Comparison of ENCODE assay signal across 10 mouse cellular contexts in the genomic region with DNA sequence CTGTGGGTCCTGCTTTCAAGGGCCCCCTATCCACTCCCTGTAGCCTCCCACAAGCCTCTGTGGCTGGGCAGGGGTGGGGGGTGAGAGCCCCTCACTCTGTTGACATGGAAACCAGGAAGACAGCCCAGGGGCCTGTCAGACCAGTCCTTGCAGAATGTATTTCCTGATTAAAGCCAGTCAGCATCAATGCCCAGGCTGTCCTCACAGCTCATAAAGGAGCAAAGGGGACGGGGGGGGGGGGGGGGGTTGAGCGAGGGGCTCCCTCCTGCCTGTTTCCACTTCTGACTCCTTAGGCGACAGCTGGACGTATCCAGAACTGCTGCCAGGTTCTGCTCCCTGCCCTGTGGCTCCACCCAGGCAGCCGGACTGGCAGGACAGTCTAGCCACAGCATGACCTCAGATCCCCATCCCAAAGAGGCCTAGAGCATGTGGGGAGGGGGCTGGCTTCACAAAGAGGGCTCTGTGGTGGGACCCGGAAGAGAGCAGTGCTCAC. TPM values are rescaled to one million over a fixed set of nuclear protein-coding genes. Genes with fewer than 3 reads are reported as not detected.
DNase-seq lines count a peak whose midpoint lies in the region; ATAC-seq and TF ChIP-seq lines count a peak whose summit lies in the region.
"Had no signal": no experiment of that assay in that cellular context is flagged by ENCODE, and none has a peak within 500 bp of the region (broad histone marks: within the 10 kb centered on the region; RNA-seq: fewer than 3 reads in every experiment).

No protein-coding gene starts in this region.

- H3K27ac ChIP-seq in liver, embryonic 11.5 days (ENCODE audit: low read depth, low read length), result peak overlapping the region; percentile 36; the same call in 1 of the 2 replicates
- no peak overlapping the region for H3K27ac ChIP-seq in liver, embryonic 12.5 days
- peak overlapping the region; percentile 24; the same call in 1 of the 2 replicates for H3K27ac ChIP-seq in forebrain, embryonic 14.5 days (ENCODE audit: low read depth, low read length)
- peak overlapping the region; percentile 91 for H3K27ac ChIP-seq in limb, embryonic 10.5 days
- peak overlapping the region; percentile 51 for H3K27ac ChIP-seq in neural tube, embryonic 15.5 days (replicated peaks)
- no peak overlapping the region for H3K27ac ChIP-seq in kidney, adult 2 months (ENCODE audit: insufficient read depth, low read depth, low read length)

- no peaks in the 10 kb centered on the region for H3K27me3 ChIP-seq in liver, embryonic 11.5 days (replicated peaks; ENCODE audit: control insufficient read depth, insufficient read depth, low read length)
- no peaks in the 10 kb centered on the region for H3K27me3 ChIP-seq in liver, embryonic 12.5 days (replicated peaks)
- no peaks in the 10 kb centered on the region for H3K27me3 ChIP-seq in forebrain, embryonic 14.5 days (replicated peaks; ENCODE audit: control insufficient read depth, insufficient read depth, low read length)
- no peaks in the 10 kb centered on the region for H3K27me3 ChIP-seq in limb, embryonic 10.5 days (ENCODE audit: low read depth, poor library complexity, severe bottlenecking)
- no peaks in the 10 kb centered on the region for H3K27me3 ChIP-seq in neural tube, embryonic 15.5 days (replicated peaks)
- no peaks in the 10 kb centered on the region for H3K27me3 ChIP-seq in kidney, adult 2 months (replicated peaks; ENCODE audit: control insufficient read depth, insufficient read depth, low read length)

- H3K4me2 ChIP-seq in liver, embryonic 11.5 days, result no peak overlapping the region
- H3K4me2 ChIP-seq in liver, embryonic 12.5 days, result no peak overlapping the region
- no peak overlapping the region for H3K4me2 ChIP-seq in forebrain, embryonic 14.5 days (ENCODE audit: low read length)
- peak overlapping the region; percentile 5; the same call in 1 of the 2 replicates for H3K4me2 ChIP-seq in neural tube, embryonic 15.5 days

- no peak for ATAC-seq in liver, embryonic 11.5 days (replicated peaks; ENCODE audit: low FRiP score)
- ATAC-seq in liver, embryonic 12.5 days, result no peak
- ATAC-seq in forebrain, embryonic 14.5 days, result peak; percentile 11; the same call in 1 of the 2 replicates
- ATAC-seq in neural tube, embryonic 15.5 days (ENCODE audit: low FRiP score), result peak; percentile 26

- TF ChIP-seq POLR2A in kidney, adult 2 months (IDR thresholded peaks at IDR 0.05; ENCODE audit: low read depth, low read length), result no peak

- peaks cover 24% of the 10 kb centered on the region for H3K4me1 ChIP-seq in liver, embryonic 11.5 days (replicated peaks; ENCODE audit: control insufficient read depth, insufficient read depth, low read length)
- H3K4me1 ChIP-seq in liver, embryonic 12.5 days, result peaks cover 33% of the 10 kb centered on the region
- H3K4me1 ChIP-seq in forebrain, embryonic 14.5 days (ENCODE audit: control insufficient read depth, insufficient read depth, low read length), result peaks cover 46% of the 10 kb centered on the region
- H3K4me1 ChIP-seq in limb, embryonic 10.5 days, result peaks cover 78% of the 10 kb centered on the region
- peaks cover 74% of the 10 kb centered on the region for H3K4me1 ChIP-seq in neural tube, embryonic 15.5 days
- H3K4me1 ChIP-seq in kidney, adult 2 months (ENCODE audit: control insufficient read depth, insufficient read depth, low read length), result 0 out of 2 replicates have a peak, but pooled peaks cover 3% of the 10 kb centered on the region

- H3K36me3 ChIP-seq in liver, embryonic 11.5 days (ENCODE audit: control insufficient read depth, insufficient read depth, low read length), result no peaks in the 10 kb centered on the region
- H3K36me3 ChIP-seq in liver, embryonic 12.5 days, result no peaks in the 10 kb centered on the region
- H3K36me3 ChIP-seq in forebrain, embryonic 14.5 days (ENCODE audit: control insufficient read depth, insufficient read depth, low read length), result no peaks in the 10 kb centered on the region
- H3K36me3 ChIP-seq in limb, embryonic 10.5 days, result no peaks in the 10 kb centered on the region
- no peaks in the 10 kb centered on the region for H3K36me3 ChIP-seq in neural tube, embryonic 15.5 days
- H3K36me3 ChIP-seq in kidney, adult 2 months (ENCODE audit: control insufficient read depth, insufficient read depth, low read length), result no peaks in the 10 kb centered on the region

- H3K4me3 ChIP-seq in liver, embryonic 11.5 days (ENCODE audit: low read depth, low read length), result no peak overlapping the region
- no peak overlapping the region for H3K4me3 ChIP-seq in liver, embryonic 12.5 days
- H3K4me3 ChIP-seq in forebrain, embryonic 14.5 days (ENCODE audit: low read depth, low read length), result no peak overlapping the region
- H3K4me3 ChIP-seq in limb, embryonic 10.5 days, result peak overlapping the region; percentile 40
- H3K4me3 ChIP-seq in neural tube, embryonic 15.5 days (replicated peaks), result no peak overlapping the region
- H3K4me3 ChIP-seq in kidney, adult 2 months (ENCODE audit: insufficient read depth, low read depth, low read length), result no peak overlapping the region

- intact Hi-C loops in left cerebral cortex, postnatal 10 days (cut with DNase I), result no loop called here

- no peaks in the 10 kb centered on the region for H3K9me3 ChIP-seq in liver, embryonic 11.5 days (ENCODE audit: control insufficient read depth, low read length)
- H3K9me3 ChIP-seq in liver, embryonic 12.5 days (replicated peaks), result no peaks in the 10 kb centered on the region
- H3K9me3 ChIP-seq in forebrain, embryonic 14.5 days (replicated peaks; ENCODE audit: control insufficient read depth, low read length), result no peaks in the 10 kb centered on the region
- no peaks in the 10 kb centered on the region for H3K9me3 ChIP-seq in limb, embryonic 10.5 days (replicated peaks)
- no peaks in the 10 kb centered on the region for H3K9me3 ChIP-seq in neural tube, embryonic 15.5 days (replicated peaks)

- TF ChIP-seq CTCF in kidney, adult 2 months (conservative IDR thresholded peaks at IDR 0.05; ENCODE audit: insufficient read depth, insufficient read length, low read depth, low read length), result no peak

- no peak overlapping the region for H3K9ac ChIP-seq in liver, embryonic 11.5 days (ENCODE audit: low read depth, low read length)
- no peak overlapping the region for H3K9ac ChIP-seq in liver, embryonic 12.5 days
- no peak overlapping the region for H3K9ac ChIP-seq in forebrain, embryonic 14.5 days (ENCODE audit: low read length)
- no peak overlapping the region for H3K9ac ChIP-seq in neural tube, embryonic 15.5 days (replicated peaks)

- 33% methylated on average over 6 of the region's 6 CpGs for WGBS in liver, embryonic 11.5 days
- 36% methylated on average over 5 of the region's 6 CpGs for WGBS in liver, embryonic 12.5 days (ENCODE audit: insufficient replicate concordance)
- 3% methylated on average over 4 of the region's 6 CpGs for WGBS in forebrain, embryonic 14.5 days
- WGBS in limb, embryonic 10.5 days, result 11% methylated on average over 5 of the region's 6 CpGs
- 3% methylated on average over 6 of the region's 6 CpGs for WGBS in neural tube, embryonic 15.5 days
- WGBS in kidney, adult 2 months, result 23% methylated on average over 5 of the region's 6 CpGs

- no peak for DNase-seq in liver, embryonic 11.5 days (ENCODE audit: low spot score)
- no peak for DNase-seq in forebrain, embryonic 14.5 days (ENCODE audit: low spot score)
- DNase-seq in limb, embryonic 10.5 days (ENCODE audit: low spot score), result peak; percentile 79
- DNase-seq in left cerebral cortex, postnatal 10 days (ENCODE audit: extremely low spot score in 1 of 2, low spot score in 2 of 2), result no peak
- no peak for DNase-seq in kidney, adult 2 months
- DNase-seq in layer of hippocampus, postnatal 10 days (ENCODE audit: low spot score in 2 of 2), result no peak
- DNase-seq: thymus, adult 18-20 months had no signal

RNA-seq across cellular contexts. Expression of a gene that starts 18.1 kb away (rescaled TPM):
- 2.6 and 3.2 TPM in 2 replicates for polyA plus RNA-seq in liver, embryonic 11.5 days (2014; fragmentation: Nextera tagmentation; extraction: Ambion mirVana)
- polyA plus RNA-seq in liver, embryonic 12.5 days (2016; fragmentation: Nextera tagmentation; extraction: Ambion mirVana), result 1.2 and 1.6 TPM in 2 replicates
- polyA plus RNA-seq in forebrain, embryonic 14.5 days (2014; fragmentation: Nextera tagmentation; extraction: Ambion mirVana), result 5.5 and 11.0 TPM in 2 replicates
- polyA plus RNA-seq in limb, embryonic 10.5 days (2016; fragmentation: Nextera tagmentation; extraction: Ambion mirVana), result 1.8 and 3.2 TPM in 2 replicates
- 10.1 and 10.9 TPM in 2 replicates for polyA plus RNA-seq in neural tube, embryonic 15.5 days (2015; fragmentation: Nextera tagmentation; extraction: Ambion mirVana)
- total RNA-seq in left cerebral cortex, postnatal 10 days (2021), result 10 to 100 TPM; 53.7 to 62.9 TPM
- 0.44 and 1.3 TPM in 2 replicates for polyA plus RNA-seq in kidney, adult 2 months (2012; rRNA removed)
- total RNA-seq in layer of hippocampus, postnatal 10 days (2021), result 100 to 1,000 TPM in 1 of 2 experiments, 10 to 100 TPM in 1; 91.4 to 104 TPM

RNA-seq across cellular contexts. Expression of a gene that starts 38.9 kb away (rescaled TPM):
- polyA plus RNA-seq in liver, embryonic 11.5 days (2014; fragmentation: Nextera tagmentation; extraction: Ambion mirVana), result not detected in 2 replicates
- polyA plus RNA-seq in liver, embryonic 12.5 days (2016; fragmentation: Nextera tagmentation; extraction: Ambion mirVana), result not detected in 2 replicates
- polyA plus RNA-seq in forebrain, embryonic 14.5 days (2014; fragmentation: Nextera tagmentation; extraction: Ambion mirVana), result 1.2 and 1.4 TPM in 2 replicates
- not detected in 2 replicates for polyA plus RNA-seq in limb, embryonic 10.5 days (2016; fragmentation: Nextera tagmentation; extraction: Ambion mirVana)
- polyA plus RNA-seq in neural tube, embryonic 15.5 days (2015; fragmentation: Nextera tagmentation; extraction: Ambion mirVana), result 0.67 and 0.84 TPM in 2 replicates
- 1 to 10 TPM in 1 of 2 experiments, under 1 TPM in 1; 0.39 to 4.8 TPM for total RNA-seq in left cerebral cortex, postnatal 10 days (2021)
- 0.07 and 0.08 TPM in 2 replicates for polyA plus RNA-seq in kidney, adult 2 months (2012; rRNA removed)
- total RNA-seq in layer of hippocampus, postnatal 10 days (2021), result 1 to 10 TPM; 1.3 to 3.1 TPM

RNA-seq across cellular contexts. Expression of a gene that starts 46.4 kb away (rescaled TPM):
- polyA plus RNA-seq in liver, embryonic 11.5 days (2014; fragmentation: Nextera tagmentation; extraction: Ambion mirVana), result 0.81 and 1.1 TPM in 2 replicates
- 0.42 and 0.69 TPM in 2 replicates for polyA plus RNA-seq in liver, embryonic 12.5 days (2016; fragmentation: Nextera tagmentation; extraction: Ambion mirVana)
- 0.48 and 1.1 TPM in 2 replicates for polyA plus RNA-seq in forebrain, embryonic 14.5 days (2014; fragmentation: Nextera tagmentation; extraction: Ambion mirVana)
- polyA plus RNA-seq in limb, embryonic 10.5 days (2016; fragmentation: Nextera tagmentation; extraction: Ambion mirVana), result not detected in 2 replicates
- polyA plus RNA-seq in neural tube, embryonic 15.5 days (2015; fragmentation: Nextera tagmentation; extraction: Ambion mirVana), result 0.34 and 0.74 TPM in 2 replicates
- total RNA-seq in left cerebral cortex, postnatal 10 days (2021), result not detected
- 0.12 TPM in 1 of 2 replicates, not detected in the other for polyA plus RNA-seq in kidney, adult 2 months (2012; rRNA removed)
- total RNA-seq in layer of hippocampus, postnatal 10 days (2021), result not detected
- total RNA-seq: left cerebral cortex, adult 18-20 months had no signal

RNA-seq across cellular contexts. Expression of a gene that starts 49.4 kb away (rescaled TPM):
- 0.22 and 0.25 TPM in 2 replicates for polyA plus RNA-seq in liver, embryonic 11.5 days (2014; fragmentation: Nextera tagmentation; extraction: Ambion mirVana)
- polyA plus RNA-seq in liver, embryonic 12.5 days (2016; fragmentation: Nextera tagmentation; extraction: Ambion mirVana), result 0.29 TPM in 1 of 2 replicates, not detected in the other
- 0.25 TPM in 1 of 2 replicates, not detected in the other for polyA plus RNA-seq in forebrain, embryonic 14.5 days (2014; fragmentation: Nextera tagmentation; extraction: Ambion mirVana)
- not detected in 2 replicates for polyA plus RNA-seq in limb, embryonic 10.5 days (2016; fragmentation: Nextera tagmentation; extraction: Ambion mirVana)
- 1.2 and 1.8 TPM in 2 replicates for polyA plus RNA-seq in neural tube, embryonic 15.5 days (2015; fragmentation: Nextera tagmentation; extraction: Ambion mirVana)
- total RNA-seq in left cerebral cortex, postnatal 10 days (2021), result under 1 TPM; 0.54 to 0.77 TPM
- 1.8 and 2.4 TPM in 2 replicates for polyA plus RNA-seq in kidney, adult 2 months (2012; rRNA removed)
- total RNA-seq in layer of hippocampus, postnatal 10 days (2021), result 1 to 10 TPM in 1 of 2 experiments, under 1 TPM in 1; 0.42 to 1.0 TPM
- total RNA-seq: left cerebral cortex, adult 18-20 months had no signal

Comparison
In these comparisons a context has a peak if more than half of its experiments do, and no peak if none do; other contexts are left out.
1. H3K27ac ChIP-seq: peak in liver, embryonic 11.5 days (single experiment), forebrain, embryonic 14.5 days (single experiment), limb, embryonic 10.5 days (single experiment) and neural tube, embryonic 15.5 days (single experiment); none in liver, embryonic 12.5 days (single experiment) and kidney, adult 2 months (single experiment).
2. ATAC-seq: peak in forebrain, embryonic 14.5 days (single experiment) and neural tube, embryonic 15.5 days (single experiment); none in liver, embryonic 11.5 days (single experiment) and liver, embryonic 12.5 days (single experiment).